Mouse (Mus musculus) CH12.LX (cell line): ENCODE data around the gene Kalrn.

Experiments
- CHD1 ChIP-seq: IDR thresholded peaks from 2 replicates; pipeline ENCODE4 v1.6.1; 2012; ENCODE audit warnings: low read depth, low read length, improper control_type of control experiment, inconsistent platforms
- CTCF ChIP-seq, 2 experiments: IDR thresholded peaks in 1 of 2; conservative IDR thresholded peaks in 1 of 2; 2 replicates each; pipeline ENCODE4 v1.5.1; 2011 to 2012; ENCODE audit warnings: low read depth in 2 of 2, low read length in 2 of 2, improper control_type of control experiment in 1 of 2, inconsistent platforms in 1 of 2, mild to moderate bottlenecking in 1 of 2, moderate library complexity in 1 of 2
- EP300 ChIP-seq: IDR thresholded peaks from 2 replicates; pipeline ENCODE4 v1.6.1; 2011; ENCODE audit warnings: low read length, improper control_type of control experiment
- MAFK ChIP-seq: IDR thresholded peaks from 2 replicates; pipeline ENCODE4 v1.6.1; 2011; ENCODE audit warnings: low read length, improper control_type of control experiment; ENCODE audit not compliant: insufficient replicate concordance
- MEF2A ChIP-seq: IDR thresholded peaks from 2 replicates; pipeline ENCODE4 v1.6.1; 2014; ENCODE audit warnings: low read depth, mild to moderate bottlenecking, inconsistent platforms, low read length, improper control_type of control experiment, borderline replicate concordance
- MXI1 ChIP-seq: IDR thresholded peaks from 2 replicates; pipeline ENCODE4 v1.6.1; 2011; ENCODE audit warnings: mild to moderate bottlenecking, low read depth, low read length, improper control_type of control experiment
- NRF1 ChIP-seq: IDR thresholded peaks from 2 replicates; pipeline ENCODE4 v1.6.1; 2014; ENCODE audit warnings: low read depth, mild to moderate bottlenecking, inconsistent platforms, low read length, improper control_type of control experiment, moderate library complexity
- PAX5 ChIP-seq: IDR thresholded peaks from 2 replicates; pipeline ENCODE4 v1.6.1; 2012; ENCODE audit warnings: low read length, inconsistent platforms, mixed read lengths
- POLR2A ChIP-seq: IDR thresholded peaks from 2 replicates; pipeline ENCODE4 v1.6.1; 2011; ENCODE audit warnings: low read depth, mild to moderate bottlenecking, improper control_type of control experiment, low read length
- POLR2AphosphoS2 ChIP-seq: IDR thresholded peaks from 2 replicates; pipeline ENCODE4 v1.6.1; 2011; ENCODE audit warnings: low read depth, low read length, improper control_type of control experiment
- TCF12 ChIP-seq: IDR thresholded peaks from 2 replicates; pipeline ENCODE4 v1.6.1; 2014; ENCODE audit warnings: low read depth, mild to moderate bottlenecking, inconsistent platforms, low read length, improper control_type of control experiment
- UBTF ChIP-seq: IDR thresholded peaks from 2 replicates; pipeline ENCODE4 v1.6.1; 2012; ENCODE audit warnings: low read depth, mild to moderate bottlenecking, inconsistent platforms, low read length, improper control_type of control experiment, moderate library complexity
- USF2 ChIP-seq: conservative IDR thresholded peaks from 2 replicates; pipeline ENCODE4 v1.6.1; 2011; ENCODE audit warnings: low read depth, low read length, improper control_type of control experiment
- ZNF384 ChIP-seq: IDR thresholded peaks from 2 replicates; pipeline ENCODE4 v1.6.1; 2012; ENCODE audit warnings: low read depth, low read length, improper control_type of control experiment, inconsistent platforms

DNA sequence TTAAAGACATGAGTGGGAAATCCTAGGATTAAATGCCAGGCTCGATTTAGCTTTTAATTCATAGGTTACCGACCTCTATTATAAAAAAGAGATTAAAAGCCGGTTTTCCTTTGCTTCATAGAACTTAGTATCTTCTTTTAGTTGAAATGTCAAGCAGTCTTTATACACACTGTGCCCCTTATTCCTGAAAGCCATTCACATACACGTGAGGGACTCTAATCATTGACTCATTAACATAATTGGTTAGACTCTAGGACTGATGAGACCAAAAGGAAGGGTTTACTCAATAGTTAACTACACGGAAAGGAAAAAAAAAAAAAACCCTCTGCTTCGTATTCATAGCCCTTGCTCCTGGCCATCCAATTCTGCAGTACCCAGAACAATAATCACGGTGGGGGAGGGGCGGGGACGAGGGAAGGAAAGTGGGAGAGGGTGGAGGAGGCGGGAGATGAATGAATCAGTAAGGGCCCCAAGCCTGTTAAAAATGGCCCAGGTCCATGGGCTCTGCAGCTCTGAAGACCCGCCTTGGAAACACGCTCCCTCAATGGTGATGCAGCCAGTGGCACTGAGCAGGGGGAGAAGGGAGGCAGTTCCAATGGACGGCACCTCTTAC, 368.7 kb downstream of the Kalrn start:
- TF ChIP-seq CHD1 (no peak), CTCF (conservative IDR thresholded peaks at IDR 0.05 in 1 of 2, IDR thresholded peaks at IDR 0.05 in 1 of 2; ENCODE audit: low read depth in 2 of 2, low read length in 2 of 2) (no peak), POLR2A (no peak), UBTF (no peak), MEF2A (no peak), POLR2AphosphoS2 (no peak), EP300 (no peak), PAX5 (no peak), ZNF384 (no peak), MXI1 (no peak), USF2 (no peak), NRF1 (no peak), MAFK (no peak), TCF12 (no peak)
